Mouse (Mus musculus) hindbrain, embryonic 13.5 days (tissue): ENCODE measurements around the gene Aanat. TPM values are rescaled to one million over a fixed set of nuclear protein-coding genes. Genes with fewer than 3 reads are reported as not detected.

Experiments used
- ATAC-seq: fragments of 200-750 bp; cut with Nextera tagmentation; 2 replicates; pipeline ENCODE4 v1.8.0; 2017; ENCODE audit warnings: moderate TSS enrichment; ENCODE audit not compliant: low FRiP score
- H3K27ac ChIP-seq: fragments of 300-500 bp; sonication (generic); 2 replicates; pipeline ENCODE4 v1.5.1; 2015; ENCODE audit warnings: inconsistent platforms, mild to moderate bottlenecking, moderate library complexity
- H3K27me3 ChIP-seq: fragments of 300-500 bp; sonication (generic); 2 replicates; pipeline ENCODE4 v1.6.1; 2015; ENCODE audit warnings: mild to moderate bottlenecking, inconsistent platforms
- H3K36me3 ChIP-seq: fragments of 300-500 bp; sonication (generic); 2 replicates; pipeline ENCODE4 v1.6.1; 2015; ENCODE audit warnings: mild to moderate bottlenecking, inconsistent platforms
- H3K4me1 ChIP-seq: fragments of 300-500 bp; sonication (generic); replicated peaks from 2 replicates; pipeline ENCODE4 v1.6.1; 2015; ENCODE audit warnings: inconsistent platforms
- H3K4me2 ChIP-seq: fragments of 300-500 bp; sonication (generic); 2 replicates; pipeline ENCODE4 v1.6.1; 2015; ENCODE audit warnings: inconsistent platforms, mild to moderate bottlenecking, moderate library complexity
- H3K4me3 ChIP-seq: fragments of 300-500 bp; sonication (generic); 2 replicates; pipeline ENCODE4 v1.5.1; 2015; ENCODE audit warnings: mild to moderate bottlenecking, inconsistent platforms
- H3K9ac ChIP-seq: fragments of 300-500 bp; sonication (generic); 2 replicates; pipeline ENCODE4 v1.6.1; 2015; ENCODE audit warnings: mild to moderate bottlenecking, inconsistent platforms
- H3K9me3 ChIP-seq: fragments of 300-500 bp; sonication (generic); 2 replicates; pipeline ENCODE4 v1.6.1; 2016; ENCODE audit warnings: inconsistent platforms
- WGBS: fragments of 180-500 bp; shearing (Covaris S2); methylation state at CpG from one replicate; pipeline ENCODE4 v1.1.7; 2015; 5-methylcytosine and 5-hydroxymethylcytosine counted together
- polyA plus RNA-seq: library from polyadenylated mRNA; unstranded; fragments of >200 nt; fragmentation: Nextera tagmentation; extraction: Ambion mirVana; gene quantifications from 2 replicates; pipeline ENCODE4 v1.2.1, GENCODE M21; 2015

Aanat gene
- polyA plus RNA-seq, 1 experiment from 2014 or later, result 0.36 TPM

DNA sequence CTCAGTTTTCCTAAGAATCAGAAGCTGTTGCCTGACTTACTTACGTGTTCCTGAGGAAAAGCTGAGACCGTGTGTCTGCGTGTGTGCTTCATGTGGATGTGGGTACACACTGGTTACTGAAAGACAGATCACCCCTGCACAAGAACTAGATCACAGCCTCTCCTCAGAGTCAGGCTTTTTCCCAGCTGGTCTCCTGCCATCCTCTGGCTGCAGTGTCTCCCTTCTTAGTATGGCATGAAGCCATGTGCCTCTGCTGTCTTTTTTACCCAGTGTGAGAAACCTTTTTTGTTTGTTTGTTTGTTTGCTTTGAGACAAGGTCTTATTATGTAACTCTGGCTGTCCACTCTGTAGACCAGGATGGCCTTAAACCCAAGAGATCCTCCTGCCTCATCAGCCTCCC is 7.0 kb upstream of the Aanat start:
- no peaks in the 10 kb centered on the region for H3K27me3 ChIP-seq
- 0 out of 2 replicates have a peak overlapping the region, but pooled peaks have one; percentile 29 for H3K9ac ChIP-seq
- peak overlapping the region; percentile 4; the same call in 1 of the 2 replicates for H3K4me3 ChIP-seq
- ATAC-seq, result no peak
- no peaks in the 10 kb centered on the region for H3K36me3 ChIP-seq
- H3K27ac ChIP-seq, result no peak overlapping the region; the same call in 1 of the 2 replicates
- 96% methylated on average over 3 of the region's 3 CpGs for WGBS
- no peaks in the 10 kb centered on the region for H3K9me3 ChIP-seq
- peaks cover 62% of the 10 kb centered on the region for H3K4me1 ChIP-seq
- peak overlapping the region; percentile 70 for H3K4me2 ChIP-seq

- Histone ChIP-seq H3K4me2 (peak overlapping the region; percentile 70), H3K4me3 (peak overlapping the region; percentile 94), H3K9ac (peak overlapping the region; percentile 95), H3K27me3 (no peaks in the 10 kb centered on the region), H3K27ac (peak overlapping the region; percentile 96), H3K36me3 (no peaks in the 10 kb centered on the region), H3K4me1 (peaks cover 53% of the 10 kb centered on the region), H3K9me3 (no peaks in the 10 kb centered on the region)
- peak; percentile 30 for ATAC-seq
- 20% methylated on average over 10 of the region's 10 CpGs for whole genome bisulfite sequencing
Measured at GRCm38 (mm10) chr11:116580031-116580652, 6.1 kb upstream of the Aanat start.

DNA sequence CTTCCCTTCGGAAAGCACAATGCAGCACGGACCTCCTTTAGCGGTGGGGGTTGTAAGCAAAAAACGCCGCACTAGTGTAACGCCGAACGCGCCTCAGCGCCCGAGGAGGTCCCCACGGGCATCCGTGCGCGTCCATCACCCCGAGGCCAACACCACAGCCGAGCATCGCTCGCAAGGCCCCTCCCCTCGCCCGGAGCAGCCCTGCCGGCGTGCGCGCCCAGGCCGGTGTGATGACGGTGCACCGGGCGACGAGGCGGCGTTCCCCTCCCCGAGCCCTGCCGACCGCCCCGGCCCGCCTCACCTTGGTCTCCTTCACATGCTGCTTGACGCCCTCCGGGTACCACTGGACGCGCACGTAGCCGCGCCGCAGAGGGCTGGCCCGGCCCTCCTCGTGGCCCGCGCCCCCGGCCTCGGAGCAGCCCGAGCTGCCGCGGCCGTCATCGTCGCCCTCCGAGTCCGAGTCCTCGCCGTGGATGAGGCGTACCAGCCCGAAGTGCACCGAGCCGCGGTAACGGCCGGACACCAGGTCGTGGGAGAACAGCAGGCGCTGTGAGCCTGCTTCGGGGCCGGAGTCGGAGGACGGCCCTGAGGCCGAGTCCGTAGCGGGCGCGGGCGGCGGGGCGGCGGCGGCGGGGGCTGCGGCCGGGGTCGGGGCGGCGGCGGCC is 5.4 kb upstream of the Aanat start:
- peak overlapping the region; percentile 96 for H3K27ac ChIP-seq
- ATAC-seq, result peak; percentile 82
- WGBS, result under 1% methylated on average over 79 of the region's 91 CpGs
- H3K36me3 ChIP-seq, result no peaks in the 10 kb centered on the region
- no peaks in the 10 kb centered on the region for H3K9me3 ChIP-seq
- H3K27me3 ChIP-seq, result no peaks in the 10 kb centered on the region
- peak overlapping the region; percentile 70 for H3K4me2 ChIP-seq
- peak overlapping the region; percentile 94 for H3K4me3 ChIP-seq
- H3K4me1 ChIP-seq, result peaks cover 46% of the 10 kb centered on the region
- H3K9ac ChIP-seq, result peak overlapping the region; percentile 95

DNA sequence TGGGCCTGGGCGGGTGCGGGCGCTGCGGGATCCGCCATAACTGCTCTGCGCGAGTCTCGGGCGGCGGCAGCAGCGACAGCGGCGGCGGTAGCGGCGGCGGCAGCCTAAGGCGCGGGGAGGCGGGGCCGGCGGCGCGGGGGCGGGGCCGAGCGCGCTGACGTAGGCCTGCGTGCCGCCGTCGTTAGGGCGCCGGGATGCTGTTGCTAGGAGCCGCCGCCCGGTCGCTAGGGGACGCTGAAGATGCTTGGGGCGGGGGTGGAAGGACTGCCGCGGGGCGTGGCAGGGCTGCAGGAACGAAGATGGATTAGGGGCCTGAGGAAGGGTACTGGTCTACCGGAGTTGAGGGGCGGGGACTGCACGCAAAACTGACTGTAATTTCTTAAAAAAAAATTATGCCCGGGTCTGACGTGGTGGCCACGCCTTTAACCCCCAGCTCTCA is 4.8 kb upstream of the Aanat start, which contains the start of gene Ube2o:
Ube2o (minus strand) TSS at position 72 of the 439 bp plus-strand sequence.
- Histone ChIP-seq H3K9ac (peak within 1 kb of the TSS; percentile 95), H3K27ac (peak within 1 kb of the TSS; percentile 96), H3K36me3 (no peaks in the 10 kb centered on the region), H3K27me3 (no peaks in the 10 kb centered on the region), H3K4me1 (peaks cover 40% of the 10 kb centered on the region), H3K4me3 (peak within 1 kb of the TSS; percentile 94), H3K9me3 (no peaks in the 10 kb centered on the region), H3K4me2 (peak within 1 kb of the TSS; percentile 70)
- peak; percentile 79 for ATAC-seq
- 3% methylated on average over 34 of the region's 51 CpGs for WGBS

DNA sequence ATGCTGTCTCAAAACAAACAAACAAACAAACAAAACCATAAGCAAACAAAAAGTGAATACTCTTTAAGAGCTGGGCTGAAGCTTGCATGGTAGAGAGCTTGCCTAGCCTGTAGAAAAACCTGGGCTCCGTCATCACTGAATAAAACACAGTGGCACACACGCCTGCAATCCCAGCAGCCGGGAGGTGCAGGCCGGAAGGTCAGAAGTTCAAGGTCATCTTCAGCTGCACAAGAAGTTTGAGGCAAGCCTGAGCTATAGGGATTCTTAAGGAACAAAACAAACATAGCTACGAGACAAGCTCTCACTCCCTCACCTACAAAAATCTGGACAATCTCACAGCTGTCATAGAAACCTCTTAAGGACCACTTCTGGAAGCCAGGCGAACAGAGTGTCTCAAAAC is 550 bp upstream of the Aanat start:
- H3K9me3 ChIP-seq, result no peaks in the 10 kb centered on the region
- H3K4me1 ChIP-seq, result peaks cover 22% of the 10 kb centered on the region
- H3K27me3 ChIP-seq, result no peaks in the 10 kb centered on the region; the same call in 1 of the 2 replicates
- no peak overlapping the region for H3K9ac ChIP-seq
- H3K4me2 ChIP-seq, result no peak overlapping the region
- no peak overlapping the region for H3K27ac ChIP-seq
- H3K4me3 ChIP-seq, result no peak overlapping the region
- WGBS, result 87% methylated on average over 6 of the region's 6 CpGs
- ATAC-seq, result no peak
- no peaks in the 10 kb centered on the region for H3K36me3 ChIP-seq

DNA sequence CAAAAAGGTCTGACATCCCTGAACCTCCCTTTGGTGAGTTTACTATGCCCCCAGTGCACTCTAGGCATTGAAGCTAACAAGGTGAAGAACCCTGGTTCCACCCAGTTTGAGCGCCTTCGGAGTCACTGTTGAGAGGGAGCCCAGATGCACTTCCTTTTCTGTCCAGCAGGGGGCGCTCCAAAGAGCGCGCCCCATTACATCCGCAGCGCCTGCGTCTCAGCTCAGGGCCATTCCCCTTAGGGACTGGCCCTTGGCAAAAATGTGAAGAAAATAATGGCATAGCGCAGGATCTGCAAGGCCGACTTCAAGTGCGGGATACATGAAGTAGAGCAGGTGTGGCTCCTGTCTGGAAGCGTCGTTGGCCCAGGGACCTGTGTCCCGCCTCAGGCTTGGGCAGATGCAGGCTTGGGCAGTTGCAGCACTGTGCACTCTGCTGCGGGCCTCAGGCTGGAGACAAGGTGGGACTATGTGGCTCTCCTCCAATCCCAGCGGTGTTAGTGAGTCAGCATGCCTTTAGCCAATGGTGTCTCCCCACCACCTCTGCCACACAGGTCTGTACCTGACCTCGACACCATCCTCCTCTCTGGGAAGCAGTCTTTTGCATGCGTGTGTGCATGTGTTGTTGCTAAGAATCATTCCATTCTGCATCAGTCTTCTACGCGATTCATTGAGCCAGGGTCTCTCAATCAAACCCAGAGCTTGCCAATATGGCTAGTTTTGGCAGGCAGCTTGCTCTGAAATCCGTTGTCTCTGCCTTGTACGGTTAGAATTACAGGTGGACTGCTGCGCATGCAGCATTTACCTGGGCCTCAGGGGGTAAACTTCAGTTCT is 784 bp downstream of the Aanat start:
- Histone ChIP-seq H3K27ac (peak overlapping the region; percentile 26; the same call in 1 of the 2 replicates), H3K9me3 (no peaks in the 10 kb centered on the region), H3K4me3 (no peak overlapping the region), H3K4me2 (peak overlapping the region; percentile 29), H3K4me1 (peaks cover 22% of the 10 kb centered on the region), H3K9ac (peak overlapping the region; percentile 31; the same call in 1 of the 2 replicates), H3K36me3 (no peaks in the 10 kb centered on the region), H3K27me3 (no peaks in the 10 kb centered on the region; the same call in 1 of the 2 replicates)
- peak; percentile 50 for ATAC-seq
- 22% methylated on average over 23 of the region's 23 CpGs for WGBS

DNA sequence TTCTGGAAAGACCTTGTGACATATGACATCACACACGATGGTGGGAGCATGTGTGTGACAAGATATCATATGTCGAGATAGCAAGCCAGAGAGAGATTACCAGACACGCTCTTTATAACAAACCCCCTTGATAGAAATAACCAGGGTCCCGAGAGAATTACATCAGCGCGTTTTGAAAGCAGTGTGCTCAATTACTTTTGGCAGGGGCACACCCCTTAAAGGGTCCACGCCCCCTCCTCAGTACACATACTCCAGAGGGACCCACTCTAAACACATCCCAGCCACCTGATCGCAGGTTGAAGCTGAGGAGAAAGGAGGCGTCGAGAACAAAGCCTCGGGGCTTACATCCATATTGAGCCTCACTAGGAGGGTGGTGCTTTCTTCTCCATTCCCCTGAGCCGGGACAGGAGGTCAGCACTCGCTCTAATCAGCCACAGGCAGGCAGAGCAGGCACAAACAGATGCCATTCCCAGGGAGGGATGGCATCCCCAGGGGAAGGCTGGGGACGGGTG is 2.8 kb downstream of the Aanat start:
- Histone ChIP-seq H3K4me1 (peaks cover 33% of the 10 kb centered on the region), H3K9ac (peak overlapping the region; percentile 29; the same call in 1 of the 2 replicates), H3K4me2 (peak overlapping the region; percentile 29), H3K36me3 (no peaks in the 10 kb centered on the region), H3K27ac (peak overlapping the region; percentile 78), H3K4me3 (no peak overlapping the region), H3K27me3 (no peaks in the 10 kb centered on the region; the same call in 1 of the 2 replicates), H3K9me3 (no peaks in the 10 kb centered on the region)
- WGBS, result 16% methylated on average over 14 of the region's 14 CpGs
- ATAC-seq, result 0 out of 2 replicates have a peak, but pooled peaks have one; percentile 10

- Histone ChIP-seq H3K36me3 (no peaks in the 10 kb centered on the region), H3K9me3 (no peaks in the 10 kb centered on the region), H3K4me1 (peaks cover 33% of the 10 kb centered on the region), H3K27ac (peak overlapping the region; percentile 78), H3K4me3 (no peak overlapping the region), H3K27me3 (no peaks in the 10 kb centered on the region; the same call in 1 of the 2 replicates), H3K4me2 (peak overlapping the region; percentile 29; the same call in 1 of the 2 replicates), H3K9ac (0 out of 2 replicates have a peak overlapping the region, but pooled peaks have one; percentile 29)
- no peak for ATAC-seq
- 51% methylated on average over 8 of the region's 8 CpGs for WGBS
Measured at GRCm38 (mm10) chr11:116589574-116589973, 3.3 kb downstream of the Aanat start.

DNA sequence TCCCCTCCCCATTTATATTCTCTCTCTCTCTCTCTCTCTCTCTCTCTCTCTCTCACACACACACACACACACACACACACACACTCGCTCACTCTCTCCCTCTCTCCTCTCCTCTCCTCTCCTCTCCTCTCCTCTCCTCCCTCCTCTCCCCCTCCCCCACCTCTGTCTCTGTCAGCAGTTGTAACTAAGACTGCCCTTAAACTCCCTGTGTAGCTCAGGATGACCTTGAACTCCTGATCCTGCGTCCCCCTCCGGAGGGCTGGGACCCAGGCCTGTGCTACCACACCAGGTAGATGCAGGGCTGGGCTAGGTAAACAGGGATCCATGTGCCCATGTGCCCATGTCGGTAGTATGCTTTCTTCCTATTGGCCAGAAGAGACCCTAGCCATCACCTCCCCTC is 5.4 kb downstream of the Aanat start:
- Histone ChIP-seq H3K4me3 (no peak overlapping the region), H3K9ac (no peak overlapping the region), H3K27ac (no peak overlapping the region), H3K9me3 (no peaks in the 10 kb centered on the region), H3K27me3 (no peaks in the 10 kb centered on the region; the same call in 1 of the 2 replicates), H3K4me1 (peaks cover 32% of the 10 kb centered on the region), H3K36me3 (no peaks in the 10 kb centered on the region), H3K4me2 (no peak overlapping the region)
- WGBS, result 85% methylated on average over 4 of the region's 4 CpGs
- ATAC-seq, result no peak

GRCm38 (mm10) chr11:116592428-116592827 is 6.2 kb downstream of the Aanat start:
- Histone ChIP-seq H3K9ac (no peak overlapping the region), H3K4me2 (no peak overlapping the region), H3K27ac (peak overlapping the region; percentile 73), H3K36me3 (no peaks in the 10 kb centered on the region), H3K9me3 (no peaks in the 10 kb centered on the region), H3K27me3 (no peaks in the 10 kb centered on the region; the same call in 1 of the 2 replicates), H3K4me3 (no peak overlapping the region), H3K4me1 (peaks cover 32% of the 10 kb centered on the region)
- peak; percentile 71 for ATAC-seq

- no peaks in the 10 kb centered on the region for H3K36me3 ChIP-seq
- no peak overlapping the region for H3K4me3 ChIP-seq
- H3K4me2 ChIP-seq, result no peak overlapping the region
- no peaks in the 10 kb centered on the region for H3K9me3 ChIP-seq
- no peak overlapping the region for H3K27ac ChIP-seq
- no peaks in the 10 kb centered on the region for H3K27me3 ChIP-seq
- H3K9ac ChIP-seq, result no peak overlapping the region
- H3K4me1 ChIP-seq, result peaks cover 35% of the 10 kb centered on the region
- 60% methylated on average over 4 of the region's 4 CpGs for WGBS
- ATAC-seq, result no peak
Measured at GRCm38 (mm10) chr11:116593345-116593744, 7.1 kb downstream of the Aanat start.
